Mouse (Mus musculus): Measurements from ENCODE around the gene Wdr70.

The Wdr70 gene

DNA sequence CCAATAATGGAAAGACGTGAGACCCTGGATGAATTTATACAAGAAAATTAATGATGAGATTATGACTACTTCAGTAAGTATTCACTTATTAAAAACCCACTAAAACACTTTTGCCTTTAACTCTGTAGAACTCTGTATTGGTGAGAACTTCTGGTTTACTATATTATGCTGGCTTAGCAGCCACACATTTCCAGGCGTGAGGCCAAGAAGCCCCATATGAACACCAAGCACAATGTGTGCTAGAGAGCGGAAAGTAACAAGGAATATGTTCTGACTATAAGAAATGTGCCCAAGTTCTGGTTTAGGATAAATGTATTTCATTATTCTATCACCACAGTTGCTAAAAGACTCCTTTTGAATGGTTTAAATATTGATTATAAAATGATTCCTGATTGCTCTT lies 68.4 kb downstream of the Wdr70 start:
- DNase-seq (ENCODE audit: low read depth, low spot score), result no peak

DNA sequence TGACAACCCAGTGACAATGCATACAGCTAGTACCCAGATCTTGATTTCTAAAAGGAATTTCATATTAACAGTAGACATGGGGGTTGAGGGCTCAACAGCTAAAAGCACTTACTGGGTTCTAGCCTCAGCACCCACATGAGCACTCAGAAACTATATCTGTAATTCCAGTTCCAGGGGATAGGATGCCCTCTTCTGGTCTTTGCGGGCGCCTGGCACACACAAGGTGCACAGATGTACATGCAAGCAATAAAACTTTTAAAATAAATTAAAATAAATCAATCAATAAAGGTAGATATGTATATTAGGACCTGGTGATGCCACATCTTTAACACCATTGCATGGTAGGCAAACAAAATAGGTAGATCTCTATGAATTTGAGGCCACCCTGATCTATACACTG lies 71.5 kb downstream of the Wdr70 start:
- DNase-seq (ENCODE audit: low read depth, low spot score), result no peak

DNA sequence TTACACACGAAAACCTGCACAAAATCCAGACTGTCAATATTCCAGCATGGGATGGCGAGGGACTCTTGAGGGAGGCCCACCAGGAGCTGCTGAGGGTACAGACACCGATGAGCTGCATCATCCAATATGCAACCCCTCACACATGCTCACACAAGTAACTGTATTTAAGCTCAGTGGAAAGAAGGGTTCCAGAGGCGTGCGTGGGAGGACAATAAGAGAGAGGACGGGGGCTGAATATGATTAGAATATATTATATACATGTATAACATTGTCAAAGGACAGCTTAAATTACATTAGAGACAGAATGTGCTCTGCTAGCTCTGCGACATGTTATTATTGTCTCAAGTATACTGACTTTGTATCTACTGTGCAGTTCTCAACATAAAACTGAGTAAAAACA lies 87.6 kb downstream of the Wdr70 start:
- no peak for DNase-seq (ENCODE audit: low read depth, low spot score)

DNA sequence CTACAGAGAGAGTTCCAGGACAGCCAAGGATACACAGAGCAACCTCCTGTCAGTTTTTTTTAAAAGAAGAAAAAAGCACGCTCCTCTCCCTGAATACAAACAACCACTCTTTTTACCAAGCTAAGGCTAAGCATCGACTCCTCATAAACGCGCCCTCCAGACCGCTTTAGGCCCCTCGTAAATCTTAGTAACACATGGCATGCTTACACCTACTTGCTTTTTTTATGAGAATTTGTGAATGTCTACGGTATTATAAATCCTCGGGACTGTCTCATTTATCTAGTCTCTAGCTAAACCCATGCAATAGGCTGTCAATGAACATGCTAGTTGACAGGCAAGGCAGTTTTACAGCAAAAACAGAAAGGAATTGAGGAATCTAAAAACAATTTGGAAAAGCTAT lies 91.6 kb downstream of the Wdr70 start:
- no peak for DNase-seq (ENCODE audit: low read depth, low spot score)

DNA sequence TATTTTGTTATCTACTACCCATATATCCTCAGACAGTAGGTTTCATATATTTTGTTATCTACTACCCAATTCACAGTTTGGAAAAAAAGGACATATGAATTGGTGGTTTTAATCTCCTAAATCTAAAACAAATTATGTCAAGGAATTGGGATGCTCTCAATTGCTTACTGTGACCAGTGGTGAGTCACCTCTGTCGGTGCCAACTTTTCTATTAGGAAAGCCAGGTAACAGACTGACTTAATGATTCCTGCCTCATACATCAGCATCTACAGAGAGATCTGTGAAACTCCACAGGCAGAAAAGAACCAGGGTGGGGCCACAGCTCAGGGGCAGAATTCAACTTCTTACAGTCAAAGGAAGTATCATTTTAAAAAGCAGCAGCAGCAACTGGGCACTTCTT lies 93.0 kb downstream of the Wdr70 start:
- no peak for DNase-seq (ENCODE audit: low read depth, low spot score)

DNA sequence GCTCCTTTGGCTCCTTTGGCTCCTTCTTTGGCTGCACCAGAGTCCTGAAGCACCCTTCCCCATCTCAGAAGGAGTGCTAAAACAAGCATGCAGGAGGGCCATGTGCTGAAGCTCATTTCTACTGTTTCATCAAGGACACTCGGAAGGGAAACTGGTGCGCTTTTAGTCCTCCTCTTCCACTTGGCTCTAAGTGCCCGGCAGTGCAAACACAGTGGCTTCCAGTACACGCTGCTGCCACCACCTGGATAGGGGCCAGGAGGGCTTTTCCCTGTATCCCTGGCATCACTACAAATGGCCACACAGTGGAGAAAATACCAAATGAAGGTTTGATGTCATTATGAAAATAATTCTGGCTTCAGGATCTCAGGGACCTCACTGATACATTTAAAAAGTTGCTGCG lies 93.5 kb downstream of the Wdr70 start:
- no peak for DNase-seq (ENCODE audit: low read depth, low spot score)

DNA sequence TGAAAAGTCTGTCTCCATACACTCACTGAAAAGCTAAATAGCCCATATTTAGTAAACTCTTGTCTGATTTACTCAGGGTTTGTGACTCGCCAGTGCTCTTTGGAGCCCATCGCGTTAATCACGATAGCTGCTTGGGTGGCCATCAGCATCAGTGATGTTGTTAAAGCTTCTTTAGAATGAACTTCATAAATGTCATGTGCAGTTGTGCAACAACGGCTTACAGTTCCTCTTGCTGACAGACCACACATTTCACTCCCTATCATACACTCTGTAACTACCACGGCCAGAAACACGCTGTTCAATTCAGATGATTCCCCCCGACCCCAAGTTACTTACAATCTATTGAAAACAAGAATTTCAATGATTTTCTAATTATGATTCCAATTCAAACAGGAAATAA lies 95.2 kb downstream of the Wdr70 start:
- DNase-seq (ENCODE audit: low read depth, low spot score), result no peak

DNA sequence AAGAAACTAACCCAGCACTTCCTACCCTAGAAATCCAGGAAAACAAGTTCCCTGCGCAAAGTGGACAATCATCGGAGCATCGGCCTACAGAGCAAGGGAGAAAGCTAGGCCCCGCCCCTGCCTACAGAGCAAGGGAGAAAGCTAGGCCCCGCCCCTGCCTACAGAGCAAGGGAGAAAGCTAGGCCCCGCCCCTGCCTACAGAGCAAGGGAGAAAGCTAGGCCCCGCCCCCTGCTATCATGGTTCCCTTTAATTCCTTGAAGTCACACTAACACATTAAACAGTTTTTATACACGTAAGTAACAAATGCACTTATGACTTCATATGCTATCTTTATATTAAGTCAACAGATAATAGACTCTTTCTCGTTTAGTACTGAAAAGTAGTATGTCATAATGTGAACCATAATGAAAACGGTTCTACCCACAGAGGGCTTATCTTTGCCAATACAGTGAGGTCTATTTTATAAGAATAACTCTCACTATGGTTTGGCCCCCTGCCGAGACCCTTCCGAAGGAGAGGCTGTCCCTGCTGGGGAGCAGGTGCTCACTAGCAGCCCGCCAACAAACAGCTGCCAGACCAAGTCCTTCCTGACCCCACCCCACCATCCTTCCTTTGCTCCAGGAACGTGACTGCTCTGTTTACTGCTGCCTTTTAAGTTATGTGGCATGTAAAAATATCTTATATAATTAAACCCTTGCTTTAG lies 100.0 kb downstream of the Wdr70 start:
- DNase-seq (ENCODE audit: low read depth, low spot score), result peak; percentile 37

DNA sequence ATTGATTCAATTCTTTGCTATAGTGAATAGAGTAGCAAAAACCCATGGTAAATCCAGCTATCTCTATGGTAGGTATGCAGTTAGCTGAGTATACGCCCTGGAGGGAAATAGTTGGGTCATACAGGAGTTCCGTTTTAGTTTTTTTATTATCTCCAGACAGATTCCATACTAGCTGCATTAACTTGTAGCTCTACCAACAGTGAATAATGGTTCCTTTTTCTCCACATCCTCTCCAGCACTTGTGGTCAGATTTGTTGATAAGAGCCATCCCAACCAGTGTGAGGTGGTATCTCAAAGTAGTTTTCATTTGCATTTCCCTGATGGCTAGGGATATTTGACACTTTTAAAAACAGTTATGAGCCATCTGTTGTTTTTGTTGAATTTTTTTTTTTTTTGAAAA lies 100.9 kb downstream of the Wdr70 start:
- DNase-seq (ENCODE audit: low read depth, low spot score), result no peak

DNA sequence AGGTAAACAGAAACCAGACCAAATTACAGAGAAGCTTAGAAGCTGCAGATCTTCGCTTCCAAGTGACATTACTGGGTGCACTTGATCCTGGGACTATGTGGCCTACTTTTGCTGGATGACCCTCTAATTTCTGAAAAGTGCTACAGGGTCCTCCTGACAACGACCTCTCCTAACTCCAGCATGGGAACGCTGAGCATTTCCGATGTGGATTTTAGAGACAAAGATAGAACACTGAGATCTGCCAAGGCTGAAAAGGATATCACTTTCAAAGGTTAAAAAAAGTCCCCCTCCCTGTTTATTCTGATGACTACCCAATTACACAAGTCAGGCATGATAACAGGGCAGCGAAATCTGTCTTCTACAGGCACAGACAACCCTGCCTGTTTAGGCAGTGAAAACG lies 105.3 kb downstream of the Wdr70 start:
- DNase-seq (ENCODE audit: low read depth, low spot score), result no peak

DNA sequence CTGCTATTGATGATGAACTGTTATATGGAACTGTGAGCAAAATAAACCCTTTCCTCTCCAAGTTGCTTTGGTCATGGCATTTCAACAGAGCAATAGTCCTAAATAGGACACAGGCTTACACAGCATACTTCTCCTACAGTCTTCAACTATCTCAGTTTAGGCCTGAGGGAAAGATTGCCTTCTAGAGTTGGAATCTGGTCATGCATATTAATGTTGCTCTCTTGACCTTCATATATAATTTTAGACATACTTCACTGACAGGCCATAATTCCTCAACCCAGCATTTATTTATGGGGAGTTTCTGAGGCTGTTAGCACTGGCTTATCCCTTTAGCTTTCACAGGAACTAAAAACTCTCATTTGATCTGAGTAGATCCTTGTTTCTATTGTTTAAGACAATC lies 108.9 kb downstream of the Wdr70 start:
- no peak for DNase-seq (ENCODE audit: low read depth, low spot score)

DNA sequence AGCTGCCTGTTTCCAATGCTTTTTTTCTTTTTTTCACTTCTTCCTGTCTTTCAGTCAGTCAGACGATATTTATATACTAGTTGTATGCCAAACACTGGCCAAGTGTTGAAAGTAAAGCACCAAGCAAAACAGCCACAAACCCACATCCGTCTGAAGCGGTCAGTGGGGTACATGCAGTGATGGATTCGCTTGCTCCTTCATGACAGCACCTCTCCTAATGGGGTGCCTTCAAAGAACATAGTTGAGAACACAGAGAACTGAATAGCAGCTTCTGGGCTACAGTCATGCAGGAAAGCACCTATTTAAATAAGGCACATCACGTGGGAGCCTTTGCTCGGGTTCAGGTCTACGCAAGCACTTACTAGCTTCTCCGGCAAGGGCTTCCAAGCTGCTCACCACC lies 111.6 kb downstream of the Wdr70 start:
- no peak for DNase-seq (ENCODE audit: low read depth, low spot score)

DNA sequence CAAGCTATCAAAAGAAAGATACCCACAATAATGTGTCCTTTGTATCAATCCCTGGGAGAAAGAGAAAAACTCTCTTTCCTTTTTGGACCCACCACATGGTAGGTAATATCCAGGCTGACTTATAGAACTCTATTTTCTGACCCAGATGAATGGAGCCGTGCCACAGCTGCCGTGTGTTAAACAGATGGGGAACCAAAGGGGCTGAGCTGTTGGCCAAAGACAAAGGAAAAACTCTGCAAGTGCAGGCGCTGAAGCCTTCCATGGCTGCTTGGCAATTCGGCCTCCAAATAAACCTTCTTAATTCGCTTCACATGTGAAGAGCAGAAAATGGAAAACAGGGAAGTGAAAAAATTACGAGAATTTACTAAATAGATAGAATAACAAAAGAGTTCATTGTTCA lies 112.7 kb downstream of the Wdr70 start:
- DNase-seq (ENCODE audit: low read depth, low spot score), result no peak

DNA sequence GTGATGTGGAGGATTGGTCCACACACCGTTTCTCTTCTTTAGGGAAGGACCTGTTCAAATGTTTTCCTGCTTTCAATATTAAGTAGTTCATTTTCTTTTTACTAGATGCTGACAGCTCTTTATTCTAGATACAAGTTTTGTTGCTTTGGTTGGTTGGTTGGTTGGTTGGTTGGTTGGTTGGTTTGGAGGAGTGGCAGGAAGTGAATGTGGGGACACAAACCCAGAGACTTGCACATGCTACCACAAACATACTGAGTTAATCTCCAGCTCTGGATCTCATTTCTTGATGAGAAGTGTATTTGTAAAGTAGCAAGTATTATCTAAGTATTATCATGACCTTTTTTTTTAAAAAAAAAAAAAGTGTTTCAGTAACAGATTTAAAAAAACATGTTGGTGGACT lies 120.4 kb downstream of the Wdr70 start:
- DNase-seq (ENCODE audit: low read depth, low spot score), result no peak

DNA sequence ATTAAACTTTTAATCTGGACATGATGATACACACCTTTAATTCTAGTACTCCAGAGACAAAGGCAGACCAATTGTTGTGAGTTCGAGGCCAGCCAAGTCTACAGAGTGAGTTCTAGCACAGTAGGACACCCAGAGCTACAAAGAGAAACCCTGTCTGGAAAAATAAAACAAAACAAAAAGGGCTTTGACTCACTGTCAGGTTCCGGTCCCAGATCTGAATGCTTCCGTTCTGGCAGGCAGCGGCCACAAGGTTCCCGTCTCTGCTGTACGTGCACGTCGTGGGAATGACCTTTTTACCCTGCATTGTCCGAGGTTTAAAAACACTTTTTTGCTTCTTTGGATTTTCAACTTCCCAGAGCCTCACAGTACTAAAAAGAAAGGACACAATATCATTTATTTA lies 122.2 kb downstream of the Wdr70 start:
- DNase-seq (ENCODE audit: low read depth, low spot score), result no peak

DNA sequence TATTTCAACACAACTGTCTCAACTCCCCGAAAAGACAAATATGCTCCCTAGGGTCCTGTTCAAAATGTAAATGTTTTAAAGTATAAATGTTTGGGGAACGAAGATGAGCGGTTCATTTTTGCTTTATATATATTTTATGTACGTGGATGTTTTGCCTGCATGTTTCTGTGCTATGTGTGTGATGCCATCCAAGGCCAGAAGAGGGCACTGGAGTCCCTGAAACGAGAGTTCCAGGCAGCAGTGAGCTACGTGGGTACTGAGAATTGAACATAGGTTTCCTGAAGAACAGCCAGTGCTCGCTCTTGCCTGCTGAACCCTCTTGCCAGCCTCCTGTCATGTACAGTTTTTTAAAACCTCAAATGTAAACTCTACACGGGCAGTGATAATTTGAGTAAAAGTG lies 124.6 kb downstream of the Wdr70 start:
- peak; percentile 73 for DNase-seq (ENCODE audit: low read depth, low spot score)

DNA sequence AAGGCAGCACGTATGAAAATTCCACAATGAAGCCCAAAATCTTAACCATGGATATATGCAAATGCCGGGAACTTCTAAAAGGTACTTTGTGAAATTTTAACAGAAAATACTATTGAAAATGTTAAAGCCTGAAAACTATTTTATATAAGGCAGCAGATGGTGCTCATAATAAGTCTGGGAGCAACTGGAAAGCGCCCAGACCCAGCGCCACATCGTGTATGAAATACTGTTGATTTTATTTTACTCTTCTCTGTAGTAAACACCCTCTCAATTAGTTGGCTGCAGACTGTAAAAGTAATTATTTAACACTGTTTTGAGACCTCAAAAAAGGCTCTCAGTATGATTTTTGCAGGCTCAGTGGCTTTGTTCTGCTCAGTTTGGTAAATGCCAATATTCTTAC lies 126.5 kb downstream of the Wdr70 start:
- no peak for DNase-seq (ENCODE audit: low read depth, low spot score)

DNA sequence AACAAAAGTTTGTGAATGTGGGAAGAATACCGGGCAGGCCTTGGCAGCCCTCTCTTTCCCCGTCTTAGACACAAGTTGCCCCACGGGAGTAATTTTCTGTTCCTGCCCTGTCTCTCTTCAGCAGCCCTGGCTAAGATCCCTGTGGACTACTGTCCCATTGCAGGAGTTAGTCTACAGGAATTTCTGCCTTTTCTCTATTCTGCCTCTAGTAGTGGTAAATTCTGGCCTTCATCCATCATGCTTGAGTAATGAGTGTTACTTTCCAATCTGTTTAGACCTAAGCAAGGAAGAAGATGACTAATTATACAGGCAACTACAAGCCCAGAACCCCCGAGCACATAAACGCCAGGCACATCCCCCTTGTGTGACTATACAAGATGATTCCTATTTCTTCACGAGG lies 136.2 kb downstream of the Wdr70 start:
- no peak for DNase-seq (ENCODE audit: low read depth, low spot score)

DNA sequence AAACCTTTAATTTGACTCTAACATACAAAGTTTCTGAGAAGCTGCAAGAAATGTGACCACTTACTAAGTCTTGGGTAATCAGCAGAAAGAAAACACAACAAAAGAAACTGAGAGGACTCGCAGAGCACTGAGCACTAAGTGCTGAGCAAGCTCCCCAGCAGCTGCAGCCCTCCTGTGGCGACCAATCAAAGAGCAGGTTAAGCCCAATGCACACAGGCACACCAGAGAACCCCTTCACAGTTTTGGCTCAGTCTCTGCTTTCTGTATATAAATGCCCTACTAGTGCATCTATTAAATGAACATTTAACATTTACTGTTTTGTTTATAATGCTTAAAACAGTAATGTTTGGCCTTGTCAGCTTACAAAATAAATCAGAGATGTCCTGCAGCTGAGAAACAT lies 137.5 kb downstream of the Wdr70 start:
- DNase-seq (ENCODE audit: low read depth, low spot score), result peak; percentile 52

DNA sequence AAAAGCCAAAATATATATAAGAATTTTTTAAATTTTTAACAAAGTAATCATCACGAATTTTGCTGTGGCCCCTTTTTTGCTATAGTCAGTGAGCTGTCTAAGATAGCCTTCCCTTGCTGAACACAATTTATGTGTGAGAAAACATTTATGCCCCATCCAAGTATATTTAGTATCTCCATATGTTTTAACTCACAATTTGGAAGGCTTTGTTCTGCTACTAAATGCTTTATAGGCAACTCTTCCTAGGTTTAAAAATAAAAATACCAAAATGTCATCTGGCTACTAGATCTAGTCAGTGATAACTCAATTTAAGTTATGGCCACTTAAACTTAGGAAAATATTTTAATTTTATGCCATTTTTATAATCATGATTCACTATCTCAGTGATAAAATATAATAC lies 142.1 kb downstream of the Wdr70 start:
- DNase-seq (ENCODE audit: low read depth, low spot score), result no peak

DNA sequence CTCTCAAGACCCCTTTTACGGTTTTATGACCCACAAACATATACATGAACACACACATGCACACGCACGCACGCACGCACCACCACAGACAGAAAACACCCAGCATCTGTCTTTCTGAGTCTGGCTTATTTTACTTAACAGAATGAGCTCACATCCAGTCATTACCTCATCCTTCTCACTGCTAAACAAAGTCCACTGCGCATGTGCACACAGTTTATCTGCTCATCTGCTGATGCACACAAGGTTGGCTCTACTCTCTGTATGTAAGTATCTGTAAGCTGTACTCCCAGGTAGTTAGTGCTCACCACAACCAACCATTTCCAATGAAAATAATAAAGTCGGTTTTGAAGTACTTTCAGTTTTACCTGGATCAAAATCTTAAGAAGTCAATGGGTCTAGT lies 148.4 kb downstream of the Wdr70 start:
- DNase-seq (ENCODE audit: low read depth, low spot score), result no peak

DNA sequence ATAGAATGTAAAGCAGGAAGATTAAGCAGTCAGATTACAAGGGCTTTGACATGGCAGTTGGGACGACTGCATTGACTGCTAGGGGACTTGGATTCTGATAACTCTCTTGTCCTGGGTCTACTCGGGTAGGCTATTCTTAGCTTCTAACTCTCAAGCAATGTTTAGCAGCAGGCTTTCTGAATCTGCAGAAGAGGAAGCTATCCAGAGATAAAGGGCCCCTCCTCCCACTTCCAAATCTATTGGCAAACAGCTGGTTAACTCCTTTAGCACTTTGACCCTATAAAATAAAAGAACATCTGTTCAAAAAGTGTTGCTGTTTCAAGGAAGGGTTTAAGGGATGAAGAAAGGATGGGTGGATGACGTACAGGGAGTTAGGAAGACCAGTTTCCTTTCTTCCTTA lies 157.3 kb downstream of the Wdr70 start:
- DNase-seq (ENCODE audit: low read depth, low spot score), result no peak

DNA sequence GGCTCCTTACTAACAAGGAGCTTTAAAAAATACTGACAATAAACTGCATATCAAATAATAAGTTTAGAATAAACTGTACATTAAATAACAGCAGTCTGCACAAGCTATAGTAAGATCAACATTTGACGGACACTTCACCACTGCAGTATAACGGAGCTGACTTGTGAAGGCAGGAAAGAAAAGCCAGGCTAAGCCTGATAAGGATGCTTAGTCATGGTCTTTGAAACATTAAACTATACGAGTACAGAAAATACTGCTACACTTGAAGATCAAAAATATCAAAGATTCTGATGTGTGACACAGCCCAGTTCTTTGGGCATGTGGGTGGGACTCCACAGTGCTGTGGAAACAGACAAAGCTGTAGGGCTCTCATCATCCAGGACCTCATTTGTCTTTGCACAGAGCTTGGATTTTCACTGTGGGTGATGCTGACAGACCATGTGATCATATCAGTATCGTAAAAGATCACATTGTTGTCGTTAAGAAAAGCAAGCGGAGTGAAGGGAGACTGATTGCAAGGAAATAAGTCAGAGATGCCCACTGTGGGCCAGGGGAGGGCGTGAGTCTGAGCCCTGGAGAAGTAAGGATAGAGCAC lies 163.3 kb downstream of the Wdr70 start:
- DNase-seq (ENCODE audit: low read depth, low spot score), result no peak

DNA sequence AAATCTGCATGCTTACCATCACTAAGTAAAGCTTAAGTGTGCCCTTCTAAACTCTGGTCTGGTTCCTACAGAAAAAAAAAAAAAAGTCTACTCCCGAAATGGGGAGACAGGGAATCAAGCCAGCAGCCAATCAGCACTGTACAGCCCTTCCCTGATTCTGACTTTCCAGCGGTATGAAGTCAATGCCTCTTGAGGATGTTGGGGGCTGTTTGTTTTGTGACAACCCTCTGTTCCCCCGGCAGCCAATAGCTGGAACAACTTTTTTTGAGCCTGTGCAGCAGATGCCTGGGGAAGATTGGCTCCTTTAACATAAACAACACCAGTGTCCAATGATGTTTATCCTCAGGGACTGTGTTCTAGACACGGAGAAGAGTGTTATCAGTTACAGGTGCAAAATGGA lies 164.4 kb downstream of the Wdr70 start:
- no peak for DNase-seq (ENCODE audit: low read depth, low spot score)

Data from ZHBTc4 (cell line).